Mouse (Mus musculus): ENCODE data around the gene Cldn18.

GRCm38 (mm10) chr9:99645416-99645815 lies 71.7 kb downstream of the Cldn18 start:
- no peak for TF ChIP-seq CTCF (conservative IDR thresholded peaks at IDR 0.05; ENCODE audit: low read length)
- TF ChIP-seq POU5F1 (IDR thresholded peaks at IDR 0.05; ENCODE audit: borderline replicate concordance, low read length) = no peak

Measured in E14TG2a.4 (cell line).